Mouse (Mus musculus): Measurements from ENCODE around the gene Irf2bpl. TPM values are rescaled to one million over a fixed set of nuclear protein-coding genes. Genes with fewer than 3 reads are reported as not detected.

Irf2bpl gene
- total RNA-seq, 2 experiments from 2014 or later = 0.53 to 2.5 TPM

DNA sequence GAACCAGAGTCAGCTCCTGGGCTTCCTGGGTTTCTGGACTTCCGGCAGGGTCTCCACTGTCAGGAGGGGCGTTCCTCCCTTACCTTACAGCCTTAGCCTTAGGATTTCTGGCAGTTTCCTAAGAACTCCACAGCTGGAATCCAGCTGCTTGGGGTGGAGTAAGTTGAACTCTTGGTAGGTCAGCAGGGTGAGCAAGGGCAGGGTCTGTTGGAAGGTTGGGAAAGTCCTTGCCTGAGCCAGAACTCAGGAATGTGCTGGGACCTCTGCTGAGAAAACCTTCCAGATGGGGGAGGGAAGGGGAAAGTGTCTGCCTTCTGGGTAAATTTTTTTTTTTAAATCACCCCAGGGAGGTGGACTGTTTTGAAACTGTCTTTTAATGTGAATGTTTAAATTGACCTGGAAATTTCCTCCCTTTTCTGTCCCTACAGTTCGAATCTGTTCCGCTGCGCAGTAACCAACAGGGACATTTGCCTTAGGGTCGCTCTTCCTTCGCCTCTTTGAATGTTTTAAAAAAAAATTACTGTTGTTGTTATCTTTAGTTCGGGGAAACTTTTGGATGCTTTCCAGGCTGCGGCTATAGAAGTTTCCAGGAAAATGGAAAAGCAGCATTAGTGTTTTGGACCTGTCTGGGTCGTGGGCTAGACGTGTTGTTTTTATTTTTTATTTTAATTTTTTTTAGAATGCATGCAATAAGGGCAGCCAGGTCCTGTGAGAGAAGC lies 15.0 kb upstream of the Irf2bpl start:
- no peak for ATAC-seq (replicated peaks; ENCODE audit: low FRiP score, poor library complexity, severe bottlenecking)

DNA sequence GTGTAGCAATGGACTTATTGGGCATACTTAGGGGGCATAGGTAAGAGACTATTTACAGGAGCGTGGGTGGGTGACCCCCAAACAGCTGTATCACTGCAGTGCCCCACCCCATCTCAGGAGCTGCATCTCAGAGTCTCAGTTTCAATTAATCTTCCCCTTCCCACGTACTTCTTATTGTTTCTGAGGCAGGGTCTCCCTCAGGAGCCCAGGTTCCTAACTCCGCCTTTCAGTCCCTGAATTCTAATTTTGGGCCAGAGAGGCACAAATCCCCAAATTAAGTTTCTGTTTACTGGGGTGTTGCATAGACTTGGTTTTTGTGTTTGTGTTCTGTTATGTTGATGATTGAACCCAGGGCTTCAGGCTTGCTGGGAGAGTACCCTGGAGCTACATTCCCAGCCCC lies 13.8 kb upstream of the Irf2bpl start:
- ATAC-seq (replicated peaks; ENCODE audit: low FRiP score, poor library complexity, severe bottlenecking) = no peak

DNA sequence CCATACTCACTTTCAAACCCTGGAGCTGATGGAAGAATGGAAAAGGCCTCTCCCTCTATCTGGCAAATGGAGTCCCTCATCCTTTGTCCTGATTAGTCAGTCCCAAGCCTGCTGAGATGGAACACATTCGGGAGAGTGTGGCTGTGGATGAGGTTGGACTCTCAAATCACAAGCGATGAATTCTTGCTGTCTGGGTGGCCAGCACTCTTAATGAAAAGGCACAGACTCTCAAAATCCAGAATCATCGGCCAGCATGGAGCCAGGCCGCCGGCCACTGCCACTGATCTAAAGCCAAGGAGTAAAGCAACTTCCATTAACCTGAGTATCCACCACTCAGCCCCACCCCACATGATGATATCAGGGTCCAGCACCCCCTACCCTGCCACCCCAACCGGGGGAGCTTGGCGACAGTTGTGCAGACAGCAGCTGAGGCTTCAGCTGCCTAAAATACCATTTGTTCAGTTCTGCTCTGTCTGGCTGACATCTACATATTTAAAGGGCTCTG lies 13.2 kb upstream of the Irf2bpl start:
- no peak for ATAC-seq (replicated peaks; ENCODE audit: low FRiP score, poor library complexity, severe bottlenecking)

DNA sequence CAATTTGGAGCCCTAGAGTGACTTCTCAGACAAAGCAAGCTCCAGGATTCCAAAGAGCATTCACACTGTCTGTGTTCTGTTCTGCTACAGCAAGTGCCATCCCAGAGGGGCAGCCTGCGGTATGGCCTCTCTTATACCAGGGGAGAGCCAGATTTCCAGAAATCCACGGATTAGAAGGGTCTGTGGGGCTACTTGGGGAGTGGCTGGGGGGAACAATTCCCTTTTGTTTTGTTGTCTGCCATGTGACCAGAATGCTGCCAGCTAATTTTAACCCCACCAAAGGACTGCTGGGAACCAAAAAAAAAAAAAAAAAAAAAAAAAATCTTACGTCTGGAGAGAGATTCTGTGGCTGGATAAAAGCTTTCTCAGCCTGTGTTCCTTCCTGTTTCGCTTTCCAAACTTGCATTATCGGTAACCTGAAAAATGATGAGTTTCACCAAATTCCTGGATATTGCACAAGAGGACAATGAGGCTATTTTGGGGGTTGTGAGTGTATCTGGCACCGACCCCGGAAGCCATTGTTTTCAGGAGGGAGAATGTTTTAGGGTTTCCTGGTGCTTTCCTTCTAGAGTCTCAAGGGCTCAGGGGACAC lies 12.4 kb upstream of the Irf2bpl start:
- ATAC-seq (replicated peaks; ENCODE audit: low FRiP score, poor library complexity, severe bottlenecking) = no peak

DNA sequence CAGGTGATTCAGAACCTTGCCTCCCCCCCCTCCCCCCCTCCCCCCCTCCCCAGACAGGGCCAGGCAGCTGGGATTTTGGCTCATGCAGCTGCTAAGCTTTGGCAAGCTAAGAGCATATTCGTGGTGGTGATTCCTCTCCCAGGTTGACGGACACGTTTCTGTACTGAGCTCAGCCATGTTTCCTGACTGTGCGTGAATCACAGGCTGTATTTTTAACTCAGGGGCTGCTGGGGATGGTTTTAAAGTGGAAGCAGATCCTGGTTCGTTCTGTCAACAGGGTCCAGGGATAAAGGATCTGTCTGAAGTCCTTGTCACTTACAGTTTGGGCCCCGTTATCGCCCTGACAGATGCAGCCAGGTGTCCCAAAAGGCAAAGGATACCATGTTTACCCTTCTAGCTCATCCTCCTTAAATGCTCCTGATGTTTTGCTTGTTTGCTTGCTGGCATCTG lies 11.9 kb upstream of the Irf2bpl start:
- no peak for ATAC-seq (replicated peaks; ENCODE audit: low FRiP score, poor library complexity, severe bottlenecking)

DNA sequence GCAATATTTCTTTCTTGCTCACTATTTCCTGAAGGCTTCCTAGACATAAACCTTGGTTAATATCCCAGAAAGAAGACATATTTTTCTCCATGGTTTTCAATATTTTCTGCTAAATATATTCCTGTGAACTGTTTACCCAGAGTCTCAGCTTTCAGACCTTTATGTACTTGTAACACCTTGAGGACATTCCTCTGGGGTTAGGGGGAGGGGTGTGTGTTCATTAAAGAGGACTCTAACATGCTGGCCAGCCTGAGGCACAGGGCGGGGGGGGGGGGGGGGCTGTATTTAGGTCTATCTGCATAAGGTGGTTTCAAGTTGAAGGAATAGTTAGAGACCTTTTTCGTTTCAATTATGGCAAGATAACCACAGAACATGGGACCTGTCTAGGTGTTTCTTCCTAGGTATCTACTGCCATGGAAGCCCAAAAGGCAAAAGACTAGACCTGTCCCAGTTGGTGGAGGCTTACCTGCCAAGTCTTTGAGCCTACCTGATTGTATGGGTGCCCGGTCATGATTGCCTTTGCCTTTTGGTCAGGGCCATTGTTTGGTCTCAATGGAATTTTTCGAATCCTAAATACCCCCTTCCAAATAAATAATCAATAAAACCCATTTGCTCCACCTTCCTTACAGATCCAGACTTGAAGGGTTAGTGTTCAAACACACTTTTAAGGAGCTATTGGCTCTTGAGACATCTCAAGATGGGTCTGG lies 11.3 kb upstream of the Irf2bpl start:
- no peak for ATAC-seq (replicated peaks; ENCODE audit: low FRiP score, poor library complexity, severe bottlenecking)

DNA sequence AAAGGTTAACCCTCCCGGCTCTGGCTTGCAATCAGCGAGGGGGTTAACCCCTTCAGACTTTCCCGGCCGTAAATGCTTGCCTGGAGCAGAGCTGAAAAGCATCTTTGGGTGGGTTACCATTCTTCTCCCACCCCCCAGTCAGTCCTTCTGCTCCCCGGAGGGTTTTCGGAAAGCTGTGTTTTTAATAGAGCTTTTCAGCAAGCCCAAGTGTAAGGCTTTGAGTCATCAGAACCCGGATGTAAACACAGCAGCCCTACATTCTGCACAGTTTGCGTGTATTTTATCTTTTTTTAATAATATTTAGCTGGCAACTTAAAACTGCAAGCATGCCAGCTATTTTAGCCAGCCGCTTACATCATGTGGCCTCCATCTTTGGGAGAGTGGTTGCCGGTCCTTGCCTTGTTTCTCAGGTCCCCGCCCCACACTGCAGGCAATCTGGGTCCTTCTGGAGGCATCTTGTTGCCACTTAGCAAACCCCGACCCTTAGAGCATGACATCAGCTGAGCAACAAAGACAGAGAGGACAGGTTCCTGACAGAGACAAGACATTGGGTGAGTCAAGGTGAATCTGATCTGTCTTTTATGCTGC lies 10.3 kb upstream of the Irf2bpl start:
- ATAC-seq (replicated peaks; ENCODE audit: low FRiP score, poor library complexity, severe bottlenecking) = peak; percentile 48

DNA sequence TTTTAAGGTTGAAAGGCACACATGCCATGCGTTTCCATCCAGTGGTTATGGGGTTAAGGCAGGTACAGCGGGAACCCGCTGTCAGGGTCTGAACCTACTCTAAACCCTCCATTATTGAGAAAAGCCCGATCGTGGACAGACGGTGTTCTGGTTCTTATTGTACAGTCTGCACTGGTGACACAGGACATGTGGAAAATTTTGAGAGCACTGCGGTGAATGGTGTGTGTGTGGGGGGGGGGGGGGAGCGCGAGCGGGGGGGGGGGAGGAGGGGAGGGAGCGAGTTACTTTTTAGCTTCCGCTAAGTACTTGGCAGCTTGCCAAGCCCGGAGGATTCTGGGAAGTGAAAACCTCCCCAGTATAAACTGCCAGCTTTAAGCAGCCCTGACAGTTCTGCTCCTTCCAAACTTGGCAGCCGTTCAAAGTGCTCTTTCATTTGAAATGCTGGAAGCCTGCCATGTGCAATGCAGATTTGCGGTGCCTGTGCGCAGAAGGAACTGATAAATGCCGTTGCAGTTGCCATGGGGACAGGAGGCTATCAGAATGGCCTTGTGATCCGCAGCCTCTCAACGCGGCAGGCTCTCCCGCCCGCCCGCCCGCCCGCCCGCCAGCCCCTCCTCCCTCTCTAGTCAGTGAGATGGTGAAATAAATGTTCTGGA lies 9.7 kb upstream of the Irf2bpl start:
- ATAC-seq (replicated peaks; ENCODE audit: low FRiP score, poor library complexity, severe bottlenecking) = peak; percentile 95

DNA sequence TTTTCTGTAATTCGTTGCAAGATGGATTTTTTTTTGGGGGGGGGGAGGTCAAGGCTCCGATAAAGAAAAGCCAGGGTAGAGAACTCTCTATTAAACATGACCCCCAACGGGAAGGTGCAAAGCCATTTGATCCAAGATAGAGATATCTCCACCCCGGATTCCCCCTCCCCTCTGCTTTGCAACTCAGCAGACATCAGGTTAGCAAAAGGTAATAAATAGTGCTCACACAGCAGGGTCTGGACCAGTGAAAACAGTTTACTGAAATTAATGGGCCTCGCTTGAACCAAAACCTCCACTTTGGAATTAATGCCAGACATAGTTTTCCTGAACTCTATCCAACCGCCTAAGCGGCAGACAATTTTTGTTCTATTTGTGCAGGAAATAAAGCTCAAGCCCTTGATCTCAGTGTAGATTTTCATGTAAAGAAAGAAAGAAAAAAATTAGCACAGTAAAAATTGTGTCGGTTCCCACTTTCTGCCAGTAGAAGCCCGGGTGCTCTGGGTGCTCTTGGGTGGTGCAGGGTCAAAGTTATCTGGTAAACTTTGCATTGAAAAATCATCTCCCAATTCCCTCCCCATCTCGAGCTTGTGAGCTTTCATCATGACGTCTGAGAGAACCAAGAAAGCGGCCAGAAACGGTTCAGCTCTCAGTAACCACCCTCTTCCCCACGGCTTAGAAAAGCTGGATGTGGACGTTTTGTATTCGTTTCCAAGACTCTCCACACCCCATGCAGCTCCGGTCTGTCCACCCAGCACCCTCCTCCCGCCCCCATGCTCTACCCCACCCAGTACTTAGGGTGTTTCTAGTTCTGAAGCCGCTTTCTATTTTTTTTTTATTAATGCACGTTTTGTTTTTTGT lies 9.0 kb upstream of the Irf2bpl start:
- ATAC-seq (replicated peaks; ENCODE audit: low FRiP score, poor library complexity, severe bottlenecking) = peak; percentile 55

DNA sequence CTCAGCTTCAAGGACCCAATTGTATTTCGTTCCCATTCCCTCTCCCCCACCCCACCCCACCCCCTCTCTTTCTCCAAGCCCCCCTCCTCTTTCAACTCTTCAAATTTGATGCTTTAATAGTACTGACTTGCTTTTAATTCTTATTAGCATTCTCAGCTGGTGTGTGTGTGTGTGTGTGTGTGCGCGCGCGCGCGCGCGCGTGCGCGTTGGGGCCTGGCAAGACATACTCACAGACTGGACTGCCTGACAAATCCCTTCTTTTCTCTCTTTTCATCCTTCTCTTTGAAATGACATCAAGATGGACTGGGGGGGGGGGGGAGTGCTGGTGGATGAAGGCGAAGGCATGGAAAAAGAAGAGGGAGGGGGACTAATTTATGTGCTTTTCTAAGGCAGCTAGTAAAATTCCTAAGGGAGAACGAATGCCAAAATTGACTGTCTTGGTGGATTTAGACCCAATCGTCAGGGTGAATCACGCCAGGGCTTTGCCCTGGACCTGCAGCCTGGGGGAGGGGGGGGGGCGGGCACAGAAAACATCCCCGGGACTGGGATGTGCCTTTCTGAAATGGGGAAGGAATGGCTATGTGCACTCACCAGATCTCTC lies 8.2 kb upstream of the Irf2bpl start:
- no peak for ATAC-seq (replicated peaks; ENCODE audit: low FRiP score, poor library complexity, severe bottlenecking)

DNA sequence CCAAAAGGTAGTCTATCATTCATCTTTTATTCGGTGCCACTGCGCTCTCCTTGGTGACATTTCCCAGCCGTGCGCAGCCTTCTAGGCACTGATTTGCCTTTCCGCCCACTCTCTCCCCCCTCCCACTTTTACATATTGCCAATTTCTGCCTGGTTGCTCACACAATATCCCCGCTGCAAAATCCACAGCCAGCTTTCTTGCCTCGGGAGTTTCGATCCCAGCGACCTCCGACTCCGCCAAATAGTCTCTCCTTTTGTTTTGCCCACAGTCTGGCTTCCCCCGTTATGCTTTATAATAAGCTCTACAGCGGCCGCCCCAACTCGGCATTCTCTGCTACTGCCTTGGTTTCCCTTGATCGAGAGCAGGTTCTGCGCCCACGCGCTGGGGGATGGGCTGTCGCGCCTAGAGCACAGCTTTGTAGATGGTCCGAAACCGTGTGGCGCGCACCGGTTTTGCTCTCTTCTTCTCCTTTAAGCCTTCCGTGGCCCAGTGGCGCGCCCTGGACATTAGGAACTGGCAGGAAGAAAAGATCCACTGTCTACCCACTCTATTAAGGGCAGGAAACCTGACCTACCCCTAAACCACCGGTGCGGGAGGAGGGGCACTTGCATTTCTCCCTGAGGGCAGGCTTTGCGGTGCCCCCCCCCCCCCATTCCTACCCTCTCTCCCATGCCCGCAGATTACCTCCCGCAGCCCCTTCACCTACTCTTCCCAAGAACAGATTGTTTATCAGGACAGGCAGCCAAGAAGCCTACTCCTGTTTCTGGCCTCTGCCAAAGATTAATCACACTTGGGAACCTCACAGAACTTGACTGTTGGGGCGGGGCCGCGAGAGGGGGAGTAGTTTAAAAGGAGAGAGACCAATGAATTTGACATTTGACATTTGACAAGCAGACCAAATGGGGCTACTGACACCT lies 7.4 kb upstream of the Irf2bpl start:
- ATAC-seq (replicated peaks; ENCODE audit: low FRiP score, poor library complexity, severe bottlenecking) = no peak

DNA sequence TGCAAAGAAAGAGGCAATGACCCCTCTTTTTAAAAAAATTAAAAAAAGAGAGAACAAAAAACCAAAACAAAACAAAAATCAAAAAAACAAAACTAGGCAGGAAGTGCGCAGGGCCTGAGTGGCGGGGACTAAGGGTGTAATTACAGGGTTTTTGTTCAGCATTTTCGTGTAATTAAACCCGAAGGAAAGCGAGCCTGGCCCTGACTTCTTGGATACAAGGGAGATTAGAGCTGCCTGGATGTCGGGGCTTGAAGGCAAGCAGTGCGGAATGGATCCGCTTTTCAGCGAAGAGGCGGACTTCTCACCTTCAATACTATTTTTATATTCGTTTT lies 6.8 kb upstream of the Irf2bpl start:
- ATAC-seq (replicated peaks; ENCODE audit: low FRiP score, poor library complexity, severe bottlenecking) = no peak

DNA sequence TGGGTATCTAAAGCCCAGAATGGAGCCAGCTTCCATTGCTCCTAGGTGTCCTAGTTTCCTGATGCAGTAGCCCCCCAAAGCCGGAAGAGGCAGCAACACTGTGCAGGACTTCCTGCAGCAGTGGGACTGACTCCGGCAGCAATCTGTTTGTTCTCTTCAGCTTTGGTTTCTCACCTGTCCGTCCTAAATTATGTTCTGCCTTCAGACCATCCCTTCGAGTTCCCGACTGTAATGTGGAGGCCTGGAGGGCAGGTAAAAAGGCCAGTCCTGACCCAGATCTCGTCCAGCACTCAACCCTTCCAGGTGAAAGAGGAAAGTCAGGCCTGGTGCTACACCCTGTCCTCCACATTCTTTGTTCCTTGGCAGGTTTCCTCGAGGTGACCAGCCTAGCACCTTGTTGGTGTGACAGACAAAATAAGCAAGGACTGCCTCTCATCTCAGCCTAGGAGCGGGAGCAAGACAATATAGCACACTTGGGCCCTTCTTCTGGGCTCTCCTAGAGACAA lies 6.3 kb upstream of the Irf2bpl start:
- no peak for ATAC-seq (replicated peaks; ENCODE audit: low FRiP score, poor library complexity, severe bottlenecking)

DNA sequence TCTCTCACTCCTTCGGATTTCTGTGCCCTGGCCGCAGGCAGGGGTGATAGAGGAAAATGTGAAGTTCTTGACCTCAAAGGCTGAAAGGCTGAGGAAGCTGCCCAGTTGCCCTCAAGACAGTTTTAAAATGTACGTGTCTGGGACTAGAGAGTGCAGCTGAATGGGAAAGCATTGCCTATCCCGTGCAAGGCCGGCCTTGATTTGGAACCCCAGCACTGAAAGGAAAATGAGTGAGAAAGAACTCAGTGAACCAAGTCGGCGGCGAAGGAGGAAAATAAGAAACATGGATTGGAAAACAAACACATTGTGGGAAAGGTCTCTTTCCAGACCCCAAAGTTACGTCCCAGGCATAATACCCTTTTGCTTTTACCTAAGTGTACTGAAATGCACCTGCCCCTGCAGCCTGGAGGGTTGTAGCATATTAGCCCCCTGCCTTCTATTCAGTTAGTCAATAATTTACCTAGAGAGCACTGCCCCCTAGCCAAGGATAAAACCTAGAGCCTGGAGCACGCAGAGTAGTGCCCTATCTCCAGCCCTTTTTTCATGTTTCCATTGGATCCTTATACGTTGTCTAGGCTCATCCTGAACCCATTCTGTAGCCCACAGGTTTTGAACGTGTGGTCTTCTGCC lies 5.6 kb upstream of the Irf2bpl start:
- no peak for ATAC-seq (replicated peaks; ENCODE audit: low FRiP score, poor library complexity, severe bottlenecking)

DNA sequence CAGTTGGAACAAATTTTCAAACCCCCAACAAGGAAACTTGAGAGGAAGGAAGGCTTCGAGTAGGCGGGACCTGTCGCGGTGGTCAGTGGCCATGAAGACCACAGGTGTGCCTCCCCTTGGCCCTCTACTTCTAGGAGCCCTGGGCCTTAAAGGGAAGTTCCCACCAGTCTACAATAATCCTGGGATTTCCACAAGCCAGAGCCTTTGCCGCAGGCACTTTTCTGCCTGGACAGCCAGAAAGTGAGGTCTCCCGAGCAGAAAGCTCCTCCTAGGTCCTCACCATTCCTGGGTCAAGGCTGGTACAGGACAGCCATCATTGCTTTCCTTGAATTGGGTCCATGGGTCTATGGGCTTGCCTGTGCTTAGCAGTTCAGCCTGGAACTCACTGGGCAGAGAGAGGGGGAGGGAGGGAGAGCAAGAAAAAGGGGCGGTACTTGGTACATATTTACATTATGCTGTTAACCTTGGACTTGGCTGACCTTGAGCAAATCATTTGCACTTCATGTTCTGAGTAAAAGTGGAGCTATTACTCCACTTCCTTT lies 4.6 kb upstream of the Irf2bpl start:
- ATAC-seq (replicated peaks; ENCODE audit: low FRiP score, poor library complexity, severe bottlenecking) = no peak

DNA sequence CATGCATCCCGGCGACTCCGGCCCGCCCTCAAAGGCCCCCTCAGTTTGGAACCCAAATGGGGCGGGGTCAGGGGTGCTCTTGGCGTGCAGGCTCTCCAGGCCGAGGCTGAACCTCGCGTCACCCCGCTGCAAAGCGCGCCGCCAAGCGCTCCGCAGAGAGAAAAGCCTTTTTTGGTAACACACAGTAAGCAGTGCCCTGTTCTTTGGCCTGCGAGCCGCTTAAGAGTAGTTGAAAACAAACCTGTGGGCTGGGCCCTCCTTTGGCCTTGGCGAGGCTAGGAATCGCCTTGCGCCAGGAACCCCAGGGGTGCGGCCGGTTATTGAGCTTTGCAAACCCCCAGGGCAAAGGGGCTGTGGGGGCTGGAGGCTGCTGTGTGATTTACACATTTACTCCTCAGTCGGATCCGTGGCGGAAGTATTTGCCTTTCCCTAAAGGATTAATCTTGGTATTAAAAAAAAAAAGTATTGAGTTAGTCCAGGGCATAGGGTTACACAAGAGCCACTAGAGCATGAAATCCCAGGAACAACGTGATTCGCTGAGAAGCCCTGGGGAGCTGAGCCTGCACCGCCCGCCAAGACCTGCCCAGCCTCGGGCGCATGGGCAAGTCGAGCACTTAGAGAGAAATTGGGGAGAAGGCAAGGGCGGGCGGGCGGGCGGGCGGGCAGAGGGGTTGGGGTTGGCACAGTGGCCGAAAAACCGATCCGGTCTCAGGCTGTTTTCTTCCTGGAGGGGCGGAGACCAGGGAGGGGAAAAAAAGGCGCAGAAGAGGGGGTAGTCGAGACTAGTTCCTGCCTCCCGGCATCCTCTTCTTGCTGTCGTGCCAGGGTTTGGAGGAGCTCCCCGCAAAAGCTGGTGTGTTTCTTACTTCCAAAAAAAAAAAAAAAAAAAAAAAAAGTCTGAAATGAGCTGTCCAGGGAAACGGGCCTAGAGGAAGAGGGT lies 3.8 kb upstream of the Irf2bpl start:
- no peak for ATAC-seq (replicated peaks; ENCODE audit: low FRiP score, poor library complexity, severe bottlenecking)

All from erythroid progenitor cell, adult 5-6 weeks (primary cell).